Mouse (Mus musculus) ovary, adult 18-20 months (tissue): ENCODE results near the gene Tbx15.

Experiments used
- DNase-seq: peaks from one replicate; pipeline ENCODE4 v3.0.0; 2022; ENCODE audit warnings: low spot score, mixed read lengths

The Tbx15 gene

GRCm38 (mm10) chr3:99248831-99249550 lies 8.8 kb downstream of the Tbx15 start:
- DNase-seq = no peak

GRCm38 (mm10) chr3:99249551-99249870 lies 9.3 kb downstream of the Tbx15 start:
- DNase-seq = no peak

- no peak for DNase-seq
Measured at GRCm38 (mm10) chr3:99249906-99250305, 9.7 kb downstream of the Tbx15 start.

GRCm38 (mm10) chr3:99251271-99252165 lies 11.3 kb downstream of the Tbx15 start:
- DNase-seq = no peak

GRCm38 (mm10) chr3:99252461-99253091 lies 12.4 kb downstream of the Tbx15 start:
- no peak for DNase-seq

GRCm38 (mm10) chr3:99253092-99253488 lies 12.9 kb downstream of the Tbx15 start:
- no peak for DNase-seq

- no peak for DNase-seq
Measured at GRCm38 (mm10) chr3:99253497-99254451, 13.6 kb downstream of the Tbx15 start.

- no peak for DNase-seq
Measured at GRCm38 (mm10) chr3:99254559-99255151, 14.5 kb downstream of the Tbx15 start.

GRCm38 (mm10) chr3:99255411-99256365 lies 15.5 kb downstream of the Tbx15 start:
- no peak for DNase-seq

GRCm38 (mm10) chr3:99256366-99256750 lies 16.2 kb downstream of the Tbx15 start:
- DNase-seq = no peak

GRCm38 (mm10) chr3:99256766-99257165 lies 16.6 kb downstream of the Tbx15 start:
- no peak for DNase-seq

- no peak for DNase-seq
Measured at GRCm38 (mm10) chr3:99257586-99258577, 17.7 kb downstream of the Tbx15 start.

- DNase-seq = no peak
Measured at GRCm38 (mm10) chr3:99259741-99260270, 19.6 kb downstream of the Tbx15 start.

GRCm38 (mm10) chr3:99260395-99260794 lies 20.2 kb downstream of the Tbx15 start:
- DNase-seq = no peak

GRCm38 (mm10) chr3:99261371-99261791 lies 21.2 kb downstream of the Tbx15 start:
- no peak for DNase-seq

- no peak for DNase-seq
Measured at GRCm38 (mm10) chr3:99261986-99262385, 21.8 kb downstream of the Tbx15 start.

GRCm38 (mm10) chr3:99263471-99263903 lies 23.3 kb downstream of the Tbx15 start:
- no peak for DNase-seq

- no peak for DNase-seq
Measured at GRCm38 (mm10) chr3:99264695-99265094, 24.5 kb downstream of the Tbx15 start.
